Mouse (Mus musculus) kidney, postnatal 0 days (tissue): Measurements from ENCODE around the gene Timm10. TPM values are rescaled to one million over a fixed set of nuclear protein-coding genes. Genes with fewer than 3 reads are reported as not detected.
A peak's percentile ranks its signal among the peaks of the same experiment; 100 is the strongest.

Experiments used
- ATAC-seq: fragments of 200-750 bp; cut with Nextera tagmentation; replicated peaks from 2 replicates; pipeline ENCODE4 v1.8.0; 2017; ENCODE audit warnings: low read depth, moderate number of reproducible peaks, moderate TSS enrichment, moderate library complexity; ENCODE audit not compliant: low FRiP score
- DNase-seq: peaks from one replicate; pipeline ENCODE4 v3.0.0-alpha.2; 2016; ENCODE audit warnings: low spot score
- H3K27ac ChIP-seq: fragments of 300-500 bp; sonication (generic); 2 replicates; pipeline ENCODE4 v1.5.1; 2014; ENCODE audit warnings: mild to moderate bottlenecking
- H3K27me3 ChIP-seq: fragments of 300-500 bp; sonication (generic); 2 replicates; pipeline ENCODE4 v1.6.1; 2014; ENCODE audit warnings: low read length, mixed read lengths; ENCODE audit not compliant: insufficient read depth
- H3K36me3 ChIP-seq: fragments of 300-500 bp; sonication (generic); 2 replicates; pipeline ENCODE4 v1.6.1; 2014; ENCODE audit warnings: low read length, mixed read lengths; ENCODE audit not compliant: insufficient read depth
- H3K4me1 ChIP-seq: fragments of 300-500 bp; sonication (generic); replicated peaks from 2 replicates; pipeline ENCODE4 v1.6.1; 2014; ENCODE audit warnings: antibody characterized with exemption, low read length, mixed read lengths; ENCODE audit not compliant: insufficient read depth
- H3K4me2 ChIP-seq: fragments of 300-500 bp; sonication (generic); 2 replicates; pipeline ENCODE4 v1.6.1; 2014; ENCODE audit warnings: mild to moderate bottlenecking, low read length, moderate library complexity, mixed read lengths
- H3K4me3 ChIP-seq: fragments of 300-500 bp; sonication (generic); replicated peaks from 2 replicates; pipeline ENCODE4 v1.5.1; 2014; ENCODE audit warnings: low read depth, low read length
- H3K9ac ChIP-seq: fragments of 300-500 bp; sonication (generic); 2 replicates; pipeline ENCODE4 v1.6.1; 2014; ENCODE audit warnings: low read depth, low read length
- H3K9me3 ChIP-seq: fragments of 300-500 bp; sonication (generic); replicated peaks from 2 replicates; pipeline ENCODE4 v1.6.1; 2016; ENCODE audit warnings: low read length, inconsistent platforms, mixed read lengths
- CTCF ChIP-seq: IDR thresholded peaks from 2 replicates; pipeline ENCODE4 v1.5.1; 2016; ENCODE audit warnings: antibody characterized with exemption, low read depth, mild to moderate bottlenecking, moderate library complexity
- WGBS: fragments of 180-500 bp; shearing (Covaris S2); extraction: QIAGEN DNeasy Blood & Tissue Kit; methylation state at CpG from one replicate; pipeline ENCODE4 v1.1.7; 2014; 5-methylcytosine and 5-hydroxymethylcytosine counted together
- polyA plus RNA-seq: library from polyadenylated mRNA; unstranded; fragments of >200 nt; fragmentation: Nextera tagmentation; extraction: Ambion mirVana; gene quantifications from 2 replicates; pipeline ENCODE4 v1.2.1, GENCODE M21; 2015

Timm10 gene
- polyA plus RNA-seq, 1 experiment from 2014 or later, result 71.1 TPM

GRCm38 (mm10) chr2:84845226-84845625 lies 18.4 kb downstream of the Timm10 start:
- Histone ChIP-seq H3K27me3 (no peaks in the 10 kb centered on the region), H3K9ac (no peak overlapping the region), H3K27ac (no peak overlapping the region), H3K36me3 (peaks cover 3% of the 10 kb centered on the region; the same call in 1 of the 2 replicates), H3K4me1 (0 out of 2 replicates have a peak, but pooled peaks cover 6% of the 10 kb centered on the region), H3K4me3 (no peak overlapping the region), H3K4me2 (no peak overlapping the region), H3K9me3 (no peaks in the 10 kb centered on the region)
- WGBS, result 61% methylated on average over 1 of the region's 1 CpGs
- DNase-seq, result no peak
- ATAC-seq, result no peak
- no peak for TF ChIP-seq CTCF

GRCm38 (mm10) chr2:84850407-84851129 lies 23.8 kb downstream of the Timm10 start:
- no peak overlapping the region for H3K9ac ChIP-seq
- WGBS, result 45% methylated on average over 7 of the region's 7 CpGs
- no peaks in the 10 kb centered on the region for H3K27me3 ChIP-seq
- H3K27ac ChIP-seq, result no peak overlapping the region
- no peaks in the 10 kb centered on the region for H3K9me3 ChIP-seq
- 0 out of 2 replicates have a peak, but pooled peaks cover 5% of the 10 kb centered on the region for H3K4me1 ChIP-seq
- H3K4me2 ChIP-seq, result peak overlapping the region; percentile 46
- H3K4me3 ChIP-seq, result no peak overlapping the region
- DNase-seq (no peak), ATAC-seq (no peak)
- TF ChIP-seq CTCF, result no peak
- H3K36me3 ChIP-seq, result peaks cover 5% of the 10 kb centered on the region; the same call in 1 of the 2 replicates

GRCm38 (mm10) chr2:84851130-84852040 lies 24.6 kb downstream of the Timm10 start:
- peaks cover 5% of the 10 kb centered on the region; the same call in 1 of the 2 replicates for H3K36me3 ChIP-seq
- TF ChIP-seq CTCF, result no peak
- WGBS, result 41% methylated on average over 23 of the region's 23 CpGs

GRCm38 (mm10) chr2:84855732-84856131 lies 28.9 kb downstream of the Timm10 start:
- Histone ChIP-seq H3K36me3 (peaks cover 3% of the 10 kb centered on the region; the same call in 1 of the 2 replicates), H3K9ac (no peak overlapping the region), H3K9me3 (no peaks in the 10 kb centered on the region), H3K4me1 (0 out of 2 replicates have a peak, but pooled peaks cover 5% of the 10 kb centered on the region), H3K27me3 (no peaks in the 10 kb centered on the region), H3K4me3 (no peak overlapping the region), H3K27ac (no peak overlapping the region), H3K4me2 (no peak overlapping the region)
- DNase-seq (peak; percentile 75), ATAC-seq (peak; percentile 37; the same call in 1 of the 2 replicates)
- TF ChIP-seq CTCF, result peak; percentile 94
- 57% methylated on average over 2 of the region's 2 CpGs for WGBS

More at GRCm38 (mm10) chr2:84851130-84852040, 24.6 kb downstream of the Timm10 start:
- Histone ChIP-seq H3K9ac (no peak overlapping the region), H3K4me1 (0 out of 2 replicates have a peak, but pooled peaks cover 5% of the 10 kb centered on the region), H3K27me3 (no peaks in the 10 kb centered on the region), H3K4me3 (no peak overlapping the region), H3K4me2 (peak overlapping the region; percentile 46), H3K27ac (peak overlapping the region; percentile 60; the same call in 1 of the 2 replicates), H3K9me3 (no peaks in the 10 kb centered on the region)
- peak; percentile 47 for DNase-seq
- peak; percentile 90 for ATAC-seq

- no peak for DNase-seq
- no peak for TF ChIP-seq CTCF
- ATAC-seq, result no peak
- Histone ChIP-seq H3K4me1 (no peaks in the 10 kb centered on the region), H3K4me2 (no peak overlapping the region), H3K9ac (no peak overlapping the region), H3K27ac (no peak overlapping the region), H3K4me3 (no peak overlapping the region), H3K27me3 (no peaks in the 10 kb centered on the region), H3K9me3 (no peaks in the 10 kb centered on the region), H3K36me3 (peaks cover 10% of the 10 kb centered on the region; the same call in 1 of the 2 replicates)
- WGBS, result 100% methylated on average over 1 of the region's 1 CpGs
These were observed 31.8 kb downstream of the Timm10 start for GRCm38 (mm10) chr2:84858551-84858950.
